Mouse (Mus musculus) MEL (cell line): ENCODE measurements at regions not wholly inside any gene's neighbourhood (a gene's known extent, or its start where the extent isn't known, plus 50 kb on each side); places are given as distances from the start of the nearest gene placed in this dataset.

Experiments used
- DNase-seq: peaks from one replicate; pipeline ENCODE4 v3.0.0; 2011; ENCODE audit warnings: low read depth, low spot score
- H3K27ac ChIP-seq: 2 replicates; pipeline ENCODE4 v1.5.1; 2012; ENCODE audit warnings: low read depth, mild to moderate bottlenecking, control low read depth, low read length, moderate library complexity; ENCODE audit not compliant: control insufficient read depth
- H3K27me3 ChIP-seq, 2 experiments: fragments of 150-350 bp in 1 of 2; sonication (generic) in 1 of 2; 2 replicates each; pipeline ENCODE4 v1.6.1; 2012; ENCODE audit warnings: low read length in 2 of 2, mild to moderate bottlenecking in 2 of 2, improper control_type of control experiment in 1 of 2, moderate library complexity in 1 of 2; ENCODE audit not compliant: insufficient read depth in 2 of 2, control insufficient read depth in 1 of 2
- H3K36me3 ChIP-seq, 2 experiments: 2 replicates each; pipeline ENCODE4 v1.6.1; 2012 to 2014; ENCODE audit warnings: low read length in 2 of 2, improper control_type of control experiment in 1 of 2, inconsistent platforms in 1 of 2, mild to moderate bottlenecking in 1 of 2; ENCODE audit not compliant: insufficient read depth in 2 of 2, control insufficient read depth in 1 of 2
- H3K4me1 ChIP-seq, 2 experiments: fragments of 150-350 bp in 1 of 2; sonication (generic) in 1 of 2; 2 replicates each; pipeline ENCODE4 v1.6.1; 2012; ENCODE audit warnings: low read length in 2 of 2, improper control_type of control experiment in 1 of 2, mild to moderate bottlenecking in 1 of 2; ENCODE audit not compliant: insufficient read depth in 2 of 2, control insufficient read depth in 1 of 2
- H3K4me3 ChIP-seq, 2 experiments: fragments of 150-350 bp in 1 of 2; sonication (generic) in 1 of 2; 2 replicates each; pipeline ENCODE4 v1.5.1; 2012; ENCODE audit warnings: low read depth in 2 of 2, low read length in 2 of 2, mild to moderate bottlenecking in 2 of 2, moderate library complexity in 2 of 2, control low read depth in 1 of 2, improper control_type of control experiment in 1 of 2; ENCODE audit not compliant: control insufficient read depth in 1 of 2, insufficient read depth in 1 of 2
- H3K79me2 ChIP-seq: 2 replicates; pipeline ENCODE4 v1.6.1; 2012; ENCODE audit warnings: mild to moderate bottlenecking, low read length, moderate library complexity; ENCODE audit not compliant: control insufficient read depth, poor library complexity, insufficient read depth
- H3K9ac ChIP-seq: 2 replicates; pipeline ENCODE4 v1.6.1; 2012; ENCODE audit warnings: low read depth, mild to moderate bottlenecking, control low read depth, low read length, moderate library complexity; ENCODE audit not compliant: control insufficient read depth, poor library complexity, severe bottlenecking
- H3K9me3 ChIP-seq: fragments of 150-350 bp; sonication (generic); replicated peaks from 2 replicates; pipeline ENCODE4 v1.6.1; 2012; ENCODE audit warnings: mild to moderate bottlenecking, low read length, improper control_type of control experiment, moderate library complexity; ENCODE audit not compliant: insufficient read depth
- CHD1 ChIP-seq: IDR thresholded peaks from 2 replicates; pipeline ENCODE4 v1.6.1; 2012; ENCODE audit warnings: low read depth, mild to moderate bottlenecking, inconsistent platforms, low read length, improper control_type of control experiment
- CTCF ChIP-seq, 3 experiments: IDR thresholded peaks in 2 of 3; conservative IDR thresholded peaks in 1 of 3; 2 replicates each; pipeline ENCODE4 v1.5.1; 2011 to 2012; ENCODE audit warnings: low read length in 3 of 3, low read depth in 2 of 3, mild to moderate bottlenecking in 2 of 3, improper control_type of control experiment in 1 of 3, inconsistent platforms in 1 of 3, mixed read lengths in 1 of 3, moderate library complexity in 1 of 3; ENCODE audit not compliant: control insufficient read depth in 1 of 3, insufficient read depth in 1 of 3, poor library complexity in 1 of 3, severe bottlenecking in 1 of 3
- ETS1 ChIP-seq: IDR thresholded peaks from 2 replicates; pipeline ENCODE4 v1.6.1; 2012; ENCODE audit warnings: low read depth, mild to moderate bottlenecking, inconsistent platforms, low read length, improper control_type of control experiment, moderate library complexity
- HCFC1 ChIP-seq: IDR thresholded peaks from 2 replicates; pipeline ENCODE4 v1.6.1; 2012; ENCODE audit warnings: low read depth, mild to moderate bottlenecking, inconsistent platforms, low read length, improper control_type of control experiment, moderate library complexity
- KAT2A ChIP-seq: conservative IDR thresholded peaks from 2 replicates; pipeline ENCODE4 v1.6.1; 2012; ENCODE audit warnings: low read depth, low read length, improper control_type of control experiment, inconsistent platforms
- MAZ ChIP-seq: IDR thresholded peaks from 2 replicates; pipeline ENCODE4 v1.6.1; 2012; ENCODE audit warnings: low read depth, mild to moderate bottlenecking, inconsistent platforms, low read length, improper control_type of control experiment
- MEF2A ChIP-seq: IDR thresholded peaks from 2 replicates; pipeline ENCODE4 v1.6.1; 2014; ENCODE audit warnings: low read depth, mild to moderate bottlenecking, inconsistent platforms, low read length, improper control_type of control experiment; ENCODE audit not compliant: poor library complexity, insufficient replicate concordance, severe bottlenecking; ENCODE audit errors: extremely low read depth
- MYB ChIP-seq: IDR thresholded peaks from 2 replicates; pipeline ENCODE4 v1.6.1; 2011; ENCODE audit warnings: mild to moderate bottlenecking, low read depth, low read length, improper control_type of control experiment
- NELFE ChIP-seq: IDR thresholded peaks from 2 replicates; pipeline ENCODE4 v1.6.1; 2011; ENCODE audit warnings: low read depth, low read length, improper control_type of control experiment
- RAD21 ChIP-seq: IDR thresholded peaks from 2 replicates; pipeline ENCODE4 v1.6.1; 2011; ENCODE audit warnings: mild to moderate bottlenecking, low read depth, low read length, improper control_type of control experiment
- RCOR1 ChIP-seq: IDR thresholded peaks from 2 replicates; pipeline ENCODE4 v1.6.1; 2012; ENCODE audit warnings: low read depth, mild to moderate bottlenecking, inconsistent platforms, low read length, improper control_type of control experiment
- SIN3A ChIP-seq: IDR thresholded peaks from 2 replicates; pipeline ENCODE4 v1.6.1; 2012; ENCODE audit warnings: low read length, improper control_type of control experiment, inconsistent platforms
- SMC3 ChIP-seq: IDR thresholded peaks from 2 replicates; pipeline ENCODE4 v1.6.1; 2011; ENCODE audit warnings: low read depth, low read length, improper control_type of control experiment
- USF1 ChIP-seq: IDR thresholded peaks from 2 replicates; pipeline ENCODE4 v1.6.1; 2014; ENCODE audit warnings: low read depth, mild to moderate bottlenecking, inconsistent platforms, low read length, improper control_type of control experiment, moderate library complexity
- ZC3H11A ChIP-seq: IDR thresholded peaks from 2 replicates; pipeline ENCODE4 v1.6.1; 2012; ENCODE audit warnings: low read depth, mild to moderate bottlenecking, inconsistent platforms, low read length, improper control_type of control experiment
- ZMIZ1 ChIP-seq: IDR thresholded peaks from 2 replicates; pipeline ENCODE4 v1.6.1; 2012; ENCODE audit warnings: low read depth, mild to moderate bottlenecking, inconsistent platforms, low read length, improper control_type of control experiment, moderate library complexity
- ZNF384 ChIP-seq: IDR thresholded peaks from 2 replicates; pipeline ENCODE4 v1.6.1; 2012; ENCODE audit warnings: low read depth, mild to moderate bottlenecking, inconsistent platforms, low read length, improper control_type of control experiment

DNA sequence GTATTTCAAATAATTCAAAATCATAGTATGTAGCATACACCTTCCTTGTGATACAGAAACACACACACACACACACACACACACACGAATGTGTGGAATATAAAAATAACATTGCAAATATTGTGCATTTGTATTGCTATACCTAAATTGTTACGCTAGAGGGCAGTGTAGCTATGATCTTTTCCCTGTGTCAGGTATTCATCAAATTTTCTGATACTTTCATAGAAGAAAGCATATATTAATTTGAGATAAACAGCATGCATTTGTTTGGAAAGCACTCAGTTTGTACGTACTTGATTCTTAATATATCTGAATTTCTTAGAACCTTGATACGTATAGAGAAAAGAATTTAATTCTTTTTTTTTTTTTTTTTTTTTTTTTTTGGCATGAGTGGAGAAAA, 1700.9 kb upstream of the Sel1l start:
- no peak overlapping the region for H3K9ac ChIP-seq
- TF ChIP-seq USF1: no peak
- peak; percentile 70 for TF ChIP-seq SMC3
- peak; percentile 74 for TF ChIP-seq RAD21
- peak; percentile 55 for TF ChIP-seq ZC3H11A
- peak; percentile 40; the same call in 1 of the 2 replicates for TF ChIP-seq ZNF384
- TF ChIP-seq MYB: no peak
- TF ChIP-seq CTCF (IDR thresholded peaks at IDR 0.05 in 2 of 3, conservative IDR thresholded peaks at IDR 0.05 in 1 of 3; ENCODE audit: control insufficient read depth in 1 of 3, insufficient read depth in 1 of 3, low read depth in 2 of 3, low read length in 3 of 3, poor library complexity in 1 of 3, severe bottlenecking in 1 of 3): peak in 1 of 3 experiments; percentile 61; a peak in 3 of 6 replicates
- TF ChIP-seq, all 39 proteins: peak for 5
- Histone ChIP-seq H3K27ac (no peak overlapping the region), H3K9me3 (no peaks in the 10 kb centered on the region), H3K36me3 (no peaks in the 10 kb centered on the region), H3K4me3 (no peak overlapping the region), H3K4me1 (no peaks in the 10 kb centered on the region), H3K79me2 (no peaks in the 10 kb centered on the region), H3K27me3 (no peaks in the 10 kb centered on the region)
- peak; percentile 23 for DNase-seq

DNA sequence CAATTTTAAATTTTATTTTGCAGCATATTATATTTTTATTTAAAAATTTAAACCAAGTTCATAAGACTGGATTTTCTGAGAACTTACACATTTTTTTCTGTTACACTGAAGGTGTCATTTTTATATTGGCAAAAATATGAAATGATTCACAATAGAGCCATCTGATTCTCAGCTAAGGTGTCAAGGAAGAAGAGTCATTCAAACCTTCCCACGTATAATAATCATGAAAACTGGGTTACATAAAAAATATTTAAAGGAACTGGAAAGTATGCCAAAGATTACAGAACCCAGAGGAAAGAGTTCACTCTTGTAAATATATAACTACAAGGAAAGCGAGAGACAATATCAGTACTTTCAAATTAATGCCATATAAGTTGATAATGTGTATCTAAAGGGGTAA, 1674.5 kb upstream of the Sel1l start:
- H3K9ac ChIP-seq: no peak overlapping the region
- no peaks in the 10 kb centered on the region for H3K9me3 ChIP-seq
- H3K4me1 ChIP-seq: no peaks in the 10 kb centered on the region
- H3K27ac ChIP-seq: no peak overlapping the region
- H3K79me2 ChIP-seq: no peaks in the 10 kb centered on the region
- H3K4me3 ChIP-seq: no peak overlapping the region
- TF ChIP-seq CHD1 (no peak), ETS1 (no peak), MEF2A (no peak), ZMIZ1 (no peak), SIN3A (no peak), KAT2A (no peak), ZC3H11A (no peak), SMC3 (no peak), NELFE (no peak), HCFC1 (no peak), RCOR1 (no peak), MAZ (no peak)
- H3K36me3 ChIP-seq: no peaks in the 10 kb centered on the region
- H3K27me3 ChIP-seq: no peaks in the 10 kb centered on the region
- no peak for DNase-seq
